Mouse (Mus musculus) stomach, embryonic 14.5 days (tissue): ENCODE data around the gene Hist1h4m. TPM values are rescaled to one million over a fixed set of nuclear protein-coding genes. Genes with fewer than 3 reads are reported as not detected.
"Not testable (repeated sequence)": the region's sequence is repeated elsewhere in the genome, so short reads cannot be mapped to it uniquely, and the experiment has no call there.

Experiments
- ATAC-seq: fragments of 200-750 bp; cut with Nextera tagmentation; 2 replicates; pipeline ENCODE4 v1.8.0; 2017; ENCODE audit warnings: low read depth, moderate TSS enrichment; ENCODE audit not compliant: insufficient number of reproducible peaks, insufficient read depth, low FRiP score
- H3K27ac ChIP-seq: fragments of 300-500 bp; sonication (generic); 2 replicates; pipeline ENCODE4 v1.5.1; 2014; ENCODE audit warnings: mild to moderate bottlenecking, low read length, moderate library complexity, mixed read lengths
- H3K27me3 ChIP-seq: fragments of 300-500 bp; sonication (generic); 2 replicates; pipeline ENCODE4 v1.6.1; 2014; ENCODE audit warnings: low read length, control low read depth, mixed read lengths; ENCODE audit not compliant: control insufficient read depth, insufficient read depth
- H3K36me3 ChIP-seq: fragments of 300-500 bp; sonication (generic); 2 replicates; pipeline ENCODE4 v1.6.1; 2014; ENCODE audit warnings: mild to moderate bottlenecking, control low read depth, low read length, moderate library complexity, mixed read lengths; ENCODE audit not compliant: control insufficient read depth, insufficient read depth
- H3K4me1 ChIP-seq: fragments of 300-500 bp; sonication (generic); 2 replicates; pipeline ENCODE4 v1.6.1; 2014; ENCODE audit warnings: low read length, control low read depth, mixed read lengths; ENCODE audit not compliant: control insufficient read depth, insufficient read depth
- H3K4me2 ChIP-seq: fragments of 300-500 bp; sonication (generic); replicated peaks from 2 replicates; pipeline ENCODE4 v1.6.1; 2014; ENCODE audit warnings: low read depth, low read length, control low read depth
- H3K4me3 ChIP-seq: fragments of 300-500 bp; sonication (generic); 2 replicates; pipeline ENCODE4 v1.5.1; 2014; ENCODE audit warnings: low read depth, low read length, control low read depth
- H3K9ac ChIP-seq: fragments of 300-500 bp; sonication (generic); replicated peaks from 2 replicates; pipeline ENCODE4 v1.6.1; 2014; ENCODE audit warnings: low read depth, mild to moderate bottlenecking, control low read depth, low read length, moderate library complexity, mixed read lengths
- H3K9me3 ChIP-seq: fragments of 300-500 bp; sonication (generic); 2 replicates; pipeline ENCODE4 v1.6.1; 2016; ENCODE audit warnings: low read depth, low read length, control low read depth; ENCODE audit not compliant: control insufficient read depth
- WGBS: fragments of 180-500 bp; shearing (Covaris S2); extraction: QIAGEN DNeasy Blood & Tissue Kit; methylation state at CpG from one replicate; pipeline ENCODE4 v1.1.7; 2014; 5-methylcytosine and 5-hydroxymethylcytosine counted together
- polyA plus RNA-seq: library from polyadenylated mRNA; unstranded; fragments of >200 nt; fragmentation: Nextera tagmentation; extraction: Ambion mirVana; gene quantifications from 2 replicates; pipeline ENCODE4 v1.2.1, GENCODE M21; 2014

Gene Hist1h4m
- polyA plus RNA-seq, 1 experiment from 2014 or later: not detected

DNA sequence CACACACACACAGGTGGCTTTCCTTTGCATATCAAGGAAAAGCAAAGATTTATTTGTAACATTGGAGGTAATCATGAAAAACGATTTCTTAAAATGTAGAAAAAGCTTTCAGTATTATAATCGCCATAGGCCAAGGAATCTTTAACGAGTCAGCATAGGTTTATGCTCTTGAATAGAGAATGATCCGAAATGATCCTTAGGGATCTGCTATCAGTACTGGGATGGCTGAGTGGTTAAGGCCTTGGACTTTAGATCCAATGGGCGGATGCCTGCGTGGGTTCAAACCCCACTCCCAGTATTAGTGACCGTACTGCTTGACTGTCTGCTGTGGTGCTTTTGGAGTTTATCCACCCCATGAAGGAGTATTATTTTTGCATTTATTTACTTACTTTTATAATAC lies 16.0 kb upstream of the Hist1h4m start:
- Histone ChIP-seq H3K4me3 (no peak overlapping the region), H3K4me1 (0 out of 2 replicates have a peak, but pooled peaks cover 1% of the 10 kb centered on the region), H3K27me3 (no peaks in the 10 kb centered on the region), H3K27ac (no peak overlapping the region), H3K9me3 (no peaks in the 10 kb centered on the region), H3K9ac (no peak overlapping the region), H3K4me2 (no peak overlapping the region), H3K36me3 (no peaks in the 10 kb centered on the region)
- no peak for ATAC-seq
- 90% methylated on average over 7 of the region's 7 CpGs for WGBS

DNA sequence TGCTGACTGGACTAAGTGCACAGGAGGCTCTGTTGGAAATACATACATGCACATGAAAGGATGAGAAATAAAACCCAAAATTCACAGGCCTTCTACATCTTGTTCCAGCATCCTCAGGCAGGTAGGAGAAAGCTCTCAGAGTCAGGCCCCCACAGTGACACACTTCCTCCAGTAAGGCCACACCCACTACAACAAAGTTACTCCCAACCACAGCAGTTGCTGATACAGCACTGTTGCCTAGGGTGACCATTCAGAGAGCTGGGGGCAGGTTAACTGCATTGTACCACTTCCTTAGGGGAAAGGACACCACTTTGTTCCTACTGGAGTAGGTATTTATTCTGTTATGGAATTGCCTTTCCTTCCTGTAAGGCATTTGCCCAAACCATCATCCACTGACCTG lies 14.4 kb upstream of the Hist1h4m start:
- not testable (repeated sequence) for H3K27me3 ChIP-seq, H3K4me3 ChIP-seq, H3K36me3 ChIP-seq, H3K9me3 ChIP-seq, H3K4me1 ChIP-seq, H3K27ac ChIP-seq, H3K9ac ChIP-seq, H3K4me2 ChIP-seq, ATAC-seq

DNA sequence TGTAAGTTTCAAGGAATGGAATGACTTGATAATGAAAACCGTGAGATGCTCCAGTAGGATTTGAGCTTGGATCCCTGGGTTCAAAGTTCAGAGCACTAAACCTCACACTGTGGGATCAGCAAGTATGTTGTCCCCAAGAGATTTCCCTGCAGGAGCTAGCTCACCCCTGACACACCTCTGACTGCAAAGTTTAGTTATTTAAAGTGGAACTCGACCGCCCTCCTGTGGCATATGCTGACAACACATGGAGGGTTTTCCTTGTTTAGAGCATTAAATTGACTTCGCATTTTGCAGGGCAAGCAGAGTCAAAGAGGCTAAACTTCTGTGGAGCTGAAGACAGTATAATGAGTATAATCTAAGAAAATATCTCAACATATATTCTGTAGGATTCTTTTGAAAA lies 8.5 kb upstream of the Hist1h4m start:
- not testable (repeated sequence) for H3K4me2 ChIP-seq, H3K9ac ChIP-seq, H3K4me1 ChIP-seq, H3K27me3 ChIP-seq, H3K4me3 ChIP-seq, H3K36me3 ChIP-seq, H3K27ac ChIP-seq, H3K9me3 ChIP-seq
- WGBS: no CpG with 5 or more reads among the region's 4 CpGs
- ATAC-seq: peak; percentile 76; the same call in 1 of the 2 replicates

DNA sequence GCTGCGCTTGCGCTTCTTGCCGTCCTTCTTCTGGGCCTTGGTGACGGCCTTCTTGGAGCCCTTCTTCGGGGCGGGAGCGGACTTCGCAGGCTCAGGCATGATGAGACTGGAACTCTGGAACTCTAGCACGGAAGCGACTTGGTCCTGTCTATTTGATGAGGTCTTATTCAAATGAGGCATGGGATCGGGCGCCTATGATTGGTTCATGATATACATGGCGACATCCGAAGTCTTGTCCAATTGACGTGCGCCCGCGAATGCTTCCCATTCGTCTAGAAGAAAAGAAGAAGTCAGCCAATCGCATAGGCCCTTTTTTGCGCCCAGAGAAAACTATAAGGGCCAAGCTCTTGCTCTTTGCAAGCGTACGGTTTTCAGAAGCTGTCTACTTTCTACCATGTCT lies 1.5 kb upstream of the Hist1h4m start, which contains the start of the genes Hist1h2bq and Hist1h2ao:
Hist1h2bq (minus strand) TSS at position 125 of the 400 bp plus-strand sequence.
Hist1h2ao (plus strand) TSS at position 393 of the 400 bp plus-strand sequence.
- not testable (repeated sequence) for H3K4me3 ChIP-seq, H3K4me2 ChIP-seq, H3K27ac ChIP-seq, H3K27me3 ChIP-seq, H3K9ac ChIP-seq, H3K4me1 ChIP-seq, H3K36me3 ChIP-seq, H3K9me3 ChIP-seq
- WGBS: no CpG with 5 or more reads among the region's 23 CpGs
- ATAC-seq: peak; percentile 97

DNA sequence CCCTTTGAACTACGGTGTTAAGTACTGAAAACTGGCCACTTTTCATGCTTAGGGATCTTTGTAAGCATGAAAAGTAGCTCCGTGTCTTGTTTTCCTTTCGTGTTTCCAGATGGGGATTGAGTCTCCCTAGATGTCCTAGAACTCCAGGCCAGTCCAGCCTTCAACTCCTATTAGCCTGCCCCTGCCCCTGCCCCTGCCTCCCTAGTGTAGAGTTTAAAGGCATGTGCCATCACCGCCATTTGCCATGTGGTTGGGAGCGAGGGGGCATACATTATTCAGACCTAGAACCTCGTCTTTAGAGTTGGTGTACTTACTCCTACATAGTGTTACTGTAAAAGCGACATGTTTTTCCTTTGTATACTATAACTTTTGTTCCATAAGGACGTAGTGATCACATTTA lies 472 bp upstream of the Hist1h4m start:
- not testable (repeated sequence) for H3K4me3 ChIP-seq, H3K9me3 ChIP-seq, H3K4me2 ChIP-seq, H3K27me3 ChIP-seq, H3K9ac ChIP-seq, H3K27ac ChIP-seq, H3K4me1 ChIP-seq, H3K36me3 ChIP-seq, ATAC-seq
- no CpG with 5 or more reads among the region's 8 CpGs for WGBS

DNA sequence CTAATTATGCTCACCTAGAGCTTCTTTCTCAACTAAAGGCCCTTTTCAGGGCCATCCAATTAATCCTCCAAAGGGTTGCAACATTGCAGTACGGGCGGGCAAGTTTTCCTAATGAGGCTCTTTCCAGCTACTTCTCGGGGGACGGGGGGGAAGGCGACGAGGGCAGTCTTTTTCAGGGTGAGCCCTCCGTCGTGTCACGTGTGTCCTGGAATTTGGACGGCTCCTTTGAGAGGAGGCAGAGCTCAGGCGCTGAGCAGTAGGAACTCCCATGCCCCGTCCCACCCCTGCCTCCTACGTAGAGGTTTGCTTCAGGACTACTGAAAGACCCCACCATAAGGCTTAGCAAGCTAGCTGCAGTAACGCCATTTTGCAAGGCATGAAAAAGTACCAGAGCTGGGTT lies 546 bp downstream of the Hist1h4m start:
- not testable (repeated sequence) for H3K4me2 ChIP-seq, H3K36me3 ChIP-seq, H3K27me3 ChIP-seq, H3K4me3 ChIP-seq, H3K4me1 ChIP-seq, H3K9me3 ChIP-seq, H3K9ac ChIP-seq
- H3K27ac ChIP-seq: 0 out of 2 replicates have a peak overlapping the region, but pooled peaks have one; percentile 52
- WGBS: 0% methylated on average over 12 of the region's 14 CpGs
- peak; percentile 69 for ATAC-seq

DNA sequence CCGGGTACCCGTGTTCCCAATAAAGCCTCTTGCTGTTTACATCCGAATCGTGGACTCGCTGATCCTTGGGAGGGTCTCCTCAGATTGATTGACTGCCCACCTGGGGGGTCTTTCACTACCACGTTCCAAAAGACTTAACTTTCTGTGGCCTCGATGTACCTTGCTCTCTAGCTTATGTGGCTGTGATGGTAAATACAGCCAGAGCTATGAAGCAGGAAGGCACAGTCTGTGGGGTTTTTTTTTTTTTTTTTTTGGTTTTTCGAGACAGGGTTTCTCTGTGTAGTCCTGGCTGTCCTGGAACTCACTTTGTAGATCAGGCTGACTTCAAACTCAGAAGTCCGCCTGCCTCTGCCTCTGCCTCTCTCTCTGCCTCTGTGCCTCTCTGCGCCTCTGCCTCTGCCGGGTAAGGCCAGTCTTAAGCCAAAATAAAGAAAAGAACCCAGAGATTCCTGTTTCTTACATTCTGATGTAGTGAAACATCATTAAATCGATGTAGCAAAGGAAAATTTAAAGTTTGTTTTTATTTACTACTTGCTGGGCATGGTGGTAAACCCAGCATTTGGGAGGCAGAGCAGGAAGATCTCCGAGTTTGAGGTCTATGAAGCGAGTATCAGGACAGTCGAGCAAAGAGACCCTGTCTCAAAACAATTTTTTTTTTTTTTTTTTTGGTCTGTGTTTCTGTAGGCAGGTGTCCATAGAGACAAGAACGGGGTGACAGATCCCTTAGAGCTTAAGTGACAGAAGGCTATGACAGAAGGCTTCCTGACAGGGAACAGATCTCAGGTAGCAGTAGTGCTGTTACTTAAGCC lies 8.7 kb downstream of the Hist1h4m start:
- H3K36me3 ChIP-seq, H3K27me3 ChIP-seq, H3K9ac ChIP-seq, H3K27ac ChIP-seq, H3K9me3 ChIP-seq, H3K4me1 ChIP-seq, H3K4me3 ChIP-seq, H3K4me2 ChIP-seq, ATAC-seq: not testable (repeated sequence)
- WGBS: 84% methylated on average over 6 of the region's 16 CpGs

DNA sequence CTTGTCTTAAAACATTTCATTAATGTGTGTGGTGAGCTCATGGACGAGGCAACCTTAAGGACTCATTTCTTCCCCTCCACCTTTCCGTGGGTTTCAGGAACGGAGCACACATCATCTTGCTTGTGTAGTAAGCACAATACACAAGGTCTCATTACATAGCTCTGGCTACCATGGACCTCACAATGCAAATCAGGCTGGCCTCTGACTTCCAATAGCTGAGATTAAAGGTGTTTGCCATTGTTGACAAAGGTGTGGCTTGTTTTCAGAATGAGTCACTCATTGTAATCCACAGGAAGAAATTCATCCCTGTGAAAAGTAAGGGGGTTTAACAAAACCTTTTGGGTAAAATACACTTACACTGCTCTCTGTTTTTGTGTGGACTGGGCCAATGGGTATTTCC lies 17.0 kb downstream of the Hist1h4m start:
- no peak overlapping the region for H3K9ac ChIP-seq
- WGBS: 58% methylated on average over 3 of the region's 3 CpGs
- no peak overlapping the region for H3K4me3 ChIP-seq
- H3K4me1 ChIP-seq: no peaks in the 10 kb centered on the region
- no peaks in the 10 kb centered on the region for H3K9me3 ChIP-seq
- H3K27ac ChIP-seq: no peak overlapping the region
- H3K36me3 ChIP-seq: no peaks in the 10 kb centered on the region
- ATAC-seq: no peak
- H3K27me3 ChIP-seq: no peaks in the 10 kb centered on the region
- H3K4me2 ChIP-seq: no peak overlapping the region

DNA sequence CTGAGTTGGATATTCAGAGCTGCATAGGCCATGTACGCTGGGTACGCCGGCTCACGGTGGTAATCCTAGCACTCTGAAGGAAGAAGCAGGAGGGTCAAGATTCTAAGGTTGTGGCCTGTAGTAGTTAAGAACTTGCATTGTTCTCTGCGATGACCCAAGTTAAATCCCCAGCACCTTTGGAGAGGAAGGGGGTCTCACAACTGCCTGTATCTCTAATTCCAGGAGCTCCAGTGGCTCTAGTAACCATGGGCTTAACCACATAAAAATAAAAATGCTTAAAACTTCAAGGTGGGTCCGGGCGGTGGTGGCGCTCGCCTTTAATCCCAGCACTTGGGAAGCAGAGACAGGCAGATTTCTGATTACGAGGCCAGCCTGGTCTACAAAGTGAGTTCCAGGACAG lies 18.8 kb downstream of the Hist1h4m start:
- H3K27ac ChIP-seq: no peak overlapping the region
- H3K9me3 ChIP-seq: no peaks in the 10 kb centered on the region
- no peaks in the 10 kb centered on the region for H3K4me1 ChIP-seq
- H3K36me3 ChIP-seq: no peaks in the 10 kb centered on the region
- H3K27me3 ChIP-seq: no peaks in the 10 kb centered on the region
- no peak for ATAC-seq
- H3K9ac ChIP-seq: no peak overlapping the region
- WGBS: 88% methylated on average over 10 of the region's 10 CpGs
- H3K4me2 ChIP-seq: no peak overlapping the region
- H3K4me3 ChIP-seq: no peak overlapping the region
